ENCODE assay signal across 25 mouse cellular contexts in genomic region chr15:92046042-92046441, GRCm38 (mm10). TPM values are rescaled to one million over a fixed set of nuclear protein-coding genes. Genes with fewer than 3 reads are reported as not detected.
DNase-seq lines count a peak whose midpoint lies in the region; ATAC-seq and TF ChIP-seq lines count a peak whose summit lies in the region.
"Had no signal": no experiment of that assay in that cellular context is flagged by ENCODE, and none has a peak within 500 bp of the region (broad histone marks: within the 10 kb centered on the region; RNA-seq: fewer than 3 reads in every experiment).

No protein-coding gene starts in this region.

- no peak for TF ChIP-seq POLR2A in cerebellum, adult 2 months (IDR thresholded peaks at IDR 0.05; ENCODE audit: borderline replicate concordance, insufficient read depth, low read length)

- 80% methylated on average over 8 of the region's 8 CpGs for WGBS in midbrain, postnatal 0 days
- WGBS in midbrain, embryonic 10.5 days = 92% methylated on average over 8 of the region's 8 CpGs
- 17% methylated on average over 8 of the region's 8 CpGs for WGBS in cerebellum, adult 2 months
- WGBS in forebrain, embryonic 13.5 days = 87% methylated on average over 8 of the region's 8 CpGs

- no peak overlapping the region for H3K4me3 ChIP-seq in midbrain, postnatal 0 days (ENCODE audit: low read depth, low read length)
- H3K4me3 ChIP-seq in midbrain, embryonic 10.5 days = no peak overlapping the region
- no peak overlapping the region for H3K4me3 ChIP-seq in cerebellum, adult 2 months (replicated peaks; ENCODE audit: insufficient read depth, low read depth, low read length)
- H3K4me3 ChIP-seq in forebrain, embryonic 13.5 days = no peak overlapping the region
- H3K4me3 ChIP-seq: forebrain, embryonic 10.5 days; gastrocnemius, adult 2 months; heart, embryonic 15.5 days; limb, embryonic 13.5 days; liver, embryonic 12.5 days; midbrain, embryonic 12.5 days had no signal

- TF ChIP-seq CTCF in midbrain, postnatal 0 days (IDR thresholded peaks at IDR 0.05) = no peak
- TF ChIP-seq CTCF in cerebellum, adult 2 months (IDR thresholded peaks at IDR 0.05; ENCODE audit: borderline replicate concordance, insufficient read depth, low read depth, low read length) = peak; percentile 24; the same call in 1 of the 2 replicates

- H3K9ac ChIP-seq in midbrain, postnatal 0 days (replicated peaks; ENCODE audit: low read length, poor library complexity, severe bottlenecking) = no peak overlapping the region
- no peak overlapping the region for H3K9ac ChIP-seq in forebrain, embryonic 13.5 days
- H3K9ac ChIP-seq: heart, embryonic 15.5 days; hindbrain, embryonic 14.5 days; limb, embryonic 13.5 days; liver, embryonic 12.5 days; midbrain, embryonic 12.5 days had no signal

- peak; percentile 41 for DNase-seq in midbrain, postnatal 0 days (ENCODE audit: low spot score)
- DNase-seq in midbrain, embryonic 10.5 days (ENCODE audit: low spot score) = no peak
- DNase-seq in cerebellum, adult 2 months = peak; percentile 78 to 84
- DNase-seq in cerebellum, postnatal 25 days = peak; percentile 81 to 87
- DNase-seq in spleen, postnatal 14 days (ENCODE audit: low spot score in 2 of 2) = no peak
- no peak for DNase-seq in layer of hippocampus, adult 11-12 months (ENCODE audit: low spot score)
- DNase-seq: adrenal gland, postnatal 25 days; gastrocnemius, adult 2 months; heart, postnatal 36 days; kidney, adult 2 months; lung, adult 18-20 months; lung, postnatal 10 days; right cerebral cortex, postnatal 4 days; thymus, adult 18-20 months; thymus, postnatal 4 days had no signal

- H3K4me2 ChIP-seq in midbrain, postnatal 0 days (ENCODE audit: low read depth, low read length, poor library complexity, severe bottlenecking) = no peak overlapping the region
- H3K4me2 ChIP-seq in forebrain, embryonic 13.5 days = no peak overlapping the region
- H3K4me2 ChIP-seq: heart, embryonic 15.5 days; hindbrain, embryonic 14.5 days; limb, embryonic 13.5 days; liver, embryonic 12.5 days; midbrain, embryonic 12.5 days had no signal

- no peaks in the 10 kb centered on the region for H3K36me3 ChIP-seq in midbrain, postnatal 0 days (ENCODE audit: insufficient read depth, low read length)
- H3K36me3 ChIP-seq in midbrain, embryonic 10.5 days = no peaks in the 10 kb centered on the region
- no peaks in the 10 kb centered on the region for H3K36me3 ChIP-seq in forebrain, embryonic 13.5 days (ENCODE audit: poor library complexity, severe bottlenecking)
- H3K36me3 ChIP-seq: forebrain, embryonic 10.5 days; heart, embryonic 15.5 days; limb, embryonic 13.5 days; liver, embryonic 12.5 days; midbrain, embryonic 12.5 days had no signal

- H3K27me3 ChIP-seq in midbrain, postnatal 0 days (ENCODE audit: insufficient read depth, low read length) = no peaks in the 10 kb centered on the region
- peaks cover 11% of the 10 kb centered on the region for H3K27me3 ChIP-seq in midbrain, embryonic 10.5 days (ENCODE audit: low read depth, poor library complexity, severe bottlenecking)
- no peaks in the 10 kb centered on the region for H3K27me3 ChIP-seq in cerebellum, adult 2 months (ENCODE audit: control insufficient read depth, insufficient read depth, low read length)
- no peaks in the 10 kb centered on the region for H3K27me3 ChIP-seq in forebrain, embryonic 13.5 days

- no peak overlapping the region for H3K27ac ChIP-seq in midbrain, postnatal 0 days (ENCODE audit: low read depth, low read length)
- no peak overlapping the region for H3K27ac ChIP-seq in midbrain, embryonic 10.5 days (replicated peaks)
- no peak overlapping the region for H3K27ac ChIP-seq in cerebellum, adult 2 months (ENCODE audit: insufficient read depth, low read length)
- no peak overlapping the region for H3K27ac ChIP-seq in forebrain, embryonic 13.5 days
- H3K27ac ChIP-seq: forebrain, embryonic 10.5 days; gastrocnemius, adult 2 months; heart, embryonic 15.5 days; hindbrain, embryonic 14.5 days; kidney, postnatal 0 days; limb, embryonic 13.5 days; liver, embryonic 12.5 days; midbrain, embryonic 12.5 days had no signal

- H3K9me3 ChIP-seq in midbrain, postnatal 0 days (ENCODE audit: low read length) = no peaks in the 10 kb centered on the region
- no peaks in the 10 kb centered on the region for H3K9me3 ChIP-seq in midbrain, embryonic 10.5 days (replicated peaks)
- H3K9me3 ChIP-seq in forebrain, embryonic 13.5 days (replicated peaks) = no peaks in the 10 kb centered on the region
- H3K9me3 ChIP-seq: forebrain, embryonic 10.5 days; heart, embryonic 15.5 days; limb, embryonic 13.5 days; liver, embryonic 12.5 days; midbrain, embryonic 12.5 days had no signal

- ATAC-seq in midbrain, postnatal 0 days (ENCODE audit: low FRiP score) = no peak
- no peak for ATAC-seq in forebrain, embryonic 13.5 days
- ATAC-seq: liver, embryonic 12.5 days had no signal

- H3K4me1 ChIP-seq in midbrain, postnatal 0 days (ENCODE audit: insufficient read depth, low read length) = no peaks in the 10 kb centered on the region
- peaks cover 6% of the 10 kb centered on the region; the same call in 1 of the 2 replicates for H3K4me1 ChIP-seq in midbrain, embryonic 10.5 days
- H3K4me1 ChIP-seq in cerebellum, adult 2 months (ENCODE audit: control insufficient read depth, insufficient read depth, low read length) = peaks cover 3% of the 10 kb centered on the region; the same call in 1 of the 2 replicates
- H3K4me1 ChIP-seq in forebrain, embryonic 13.5 days = peaks cover 4% of the 10 kb centered on the region
- H3K4me1 ChIP-seq: limb, embryonic 13.5 days; liver, embryonic 12.5 days; midbrain, embryonic 12.5 days had no signal

RNA-seq across cellular contexts. Expression of gene Cntn1, which starts 4.9 kb away (rescaled TPM):
- 283 and 300 TPM in 2 replicates for total RNA-seq in midbrain, postnatal 0 days (2014; rRNA removed)
- 153 and 164 TPM in 2 replicates for polyA plus RNA-seq in midbrain, postnatal 0 days (2015; fragmentation: Nextera tagmentation; extraction: Ambion mirVana)
- polyA plus RNA-seq in midbrain, embryonic 10.5 days (2016; fragmentation: Nextera tagmentation; extraction: Ambion mirVana) = 4.0 and 5.2 TPM in 2 replicates
- polyA plus RNA-seq in cerebellum, adult 2 months (2012; rRNA removed) = 154 and 159 TPM in 2 replicates
- polyA plus RNA-seq in forebrain, embryonic 13.5 days (2015; fragmentation: Nextera tagmentation; extraction: Ambion mirVana) = 7.6 and 10.0 TPM in 2 replicates
- total RNA-seq: heart, postnatal 36 days; megakaryocyte progenitor cell, adult 5-6 weeks; monocyte, adult 5-6 weeks had no signal

Comparison
In these comparisons a context has a peak if more than half of its experiments do, and no peak if none do; other contexts are left out.
1. DNase-seq: peak in midbrain, postnatal 0 days (single experiment), cerebellum, adult 2 months (2 of 2) and cerebellum, postnatal 25 days (2 of 2); none in midbrain, embryonic 10.5 days (single experiment), spleen, postnatal 14 days (0 of 2) and layer of hippocampus, adult 11-12 months (single experiment).
2. RNA of gene Cntn1, which starts 4.9 kb away (polyA plus RNA-seq): 154 to 159 TPM in cerebellum, adult 2 months and 153 to 164 TPM in midbrain, postnatal 0 days; 7.6 to 10.0 TPM in forebrain, embryonic 13.5 days and 4.0 to 5.2 TPM in midbrain, embryonic 10.5 days; every median in the first group is over 10 times any median in the second.